ENCODE assay signal across 12 mouse cellular contexts in genomic region chr1:92424714-92425113, GRCm38 (mm10).
"Had no signal": no experiment of that assay in that cellular context is flagged by ENCODE, and none has a peak within 500 bp of the region (broad histone marks: within the 10 kb centered on the region; RNA-seq: fewer than 3 reads in every experiment).

No protein-coding gene starts in this region.

- DNase-seq: kidney, adult 8-10 months; kidney, postnatal 25 days; layer of hippocampus, postnatal 36 days; lung, embryonic 14.5 days; lung, postnatal 10 days; lung, postnatal 4 days; thymus, adult 18-20 months; thymus, postnatal 14 days had no signal

- H3K9me3 ChIP-seq: limb, embryonic 15.5 days; liver, embryonic 12.5 days; midbrain, embryonic 12.5 days had no signal

- H3K9ac ChIP-seq: limb, embryonic 15.5 days; liver, embryonic 12.5 days; lung, embryonic 14.5 days; midbrain, embryonic 12.5 days had no signal

- H3K27me3 ChIP-seq: limb, embryonic 15.5 days; liver, embryonic 12.5 days; midbrain, embryonic 12.5 days had no signal

- H3K4me3 ChIP-seq: limb, embryonic 15.5 days; liver, embryonic 12.5 days; megakaryocyte, embryonic 14.5 days; midbrain, embryonic 12.5 days had no signal

- H3K4me1 ChIP-seq: limb, embryonic 15.5 days; liver, embryonic 12.5 days; megakaryocyte, embryonic 14.5 days; midbrain, embryonic 12.5 days had no signal

- ATAC-seq: liver, embryonic 12.5 days had no signal

- H3K4me2 ChIP-seq: limb, embryonic 15.5 days; liver, embryonic 12.5 days; lung, embryonic 14.5 days; midbrain, embryonic 12.5 days had no signal

- H3K36me3 ChIP-seq: limb, embryonic 15.5 days; liver, embryonic 12.5 days; midbrain, embryonic 12.5 days had no signal

- H3K27ac ChIP-seq: limb, embryonic 15.5 days; liver, embryonic 12.5 days; midbrain, embryonic 12.5 days had no signal
